Mouse (Mus musculus): ENCODE results near the gene Scnn1a.

Scnn1a gene

DNA sequence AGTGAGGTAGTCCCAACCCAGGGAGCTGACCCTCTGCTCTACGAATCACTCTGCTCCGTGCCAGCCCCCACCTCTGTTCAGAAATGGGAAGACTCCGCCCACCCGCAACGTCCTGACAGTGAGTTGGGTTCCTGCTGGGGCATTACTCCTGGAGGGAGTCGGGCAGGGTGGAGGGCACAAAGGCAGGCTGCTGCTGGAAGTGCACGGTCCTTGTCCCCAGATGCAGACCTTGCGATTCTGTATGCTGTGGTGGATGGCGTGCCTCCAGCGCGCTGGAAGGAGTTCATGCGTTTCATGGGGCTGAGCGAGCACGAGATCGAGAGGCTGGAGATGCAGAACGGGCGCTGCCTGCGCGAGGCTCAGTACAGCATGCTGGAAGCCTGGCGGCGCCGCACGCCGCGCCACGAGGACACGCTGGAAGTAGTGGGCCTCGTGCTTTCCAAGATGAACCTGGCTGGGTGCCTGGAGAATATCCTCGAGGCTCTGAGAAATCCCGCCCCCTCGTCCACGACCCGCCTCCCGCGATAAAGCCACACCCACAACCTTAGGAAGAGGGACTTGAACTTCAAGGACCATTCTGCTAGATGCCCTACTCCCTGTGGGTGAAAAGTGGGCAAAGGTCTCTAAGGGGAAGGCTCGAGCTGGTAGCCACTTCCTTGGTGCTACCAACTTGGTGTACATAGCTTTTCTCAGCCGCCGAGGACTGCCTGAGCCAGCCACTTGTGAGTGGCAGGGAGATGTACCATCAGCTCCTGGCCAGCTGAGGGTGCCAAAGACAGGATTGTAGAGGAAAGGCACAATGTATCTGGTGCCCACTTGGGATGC, 41.2 kb downstream of the Scnn1a start:
- in situ Hi-C loops (cut with MboI, MseI): no loop called here

DNA sequence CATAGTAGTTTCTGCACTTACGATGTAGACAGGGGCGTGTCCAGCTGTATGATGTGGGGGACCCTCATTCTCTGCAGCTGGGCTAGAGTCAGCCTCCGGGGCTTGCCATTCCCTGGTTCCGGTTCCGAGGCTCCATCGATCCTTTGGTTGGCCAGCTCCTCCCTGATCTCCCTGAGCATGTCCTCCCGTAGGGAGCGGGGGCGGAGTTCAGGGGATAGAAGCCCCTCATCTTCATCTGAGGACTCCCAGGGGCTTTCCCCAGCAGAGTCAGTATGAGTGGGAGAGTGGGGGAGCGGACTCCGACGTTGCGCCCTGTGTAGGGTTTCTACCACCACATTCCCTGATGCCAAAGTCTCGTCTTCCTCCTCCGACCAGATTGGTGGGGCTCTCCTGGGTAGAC, 42.6 kb downstream of the Scnn1a start:
- in situ Hi-C loops (cut with MboI, MseI): no loop called here

- in situ Hi-C loops (cut with MboI, MseI): no loop called here
Observed at GRCm38 (mm10) chr6:125363451-125364242, 43.2 kb downstream of the Scnn1a start.

- in situ Hi-C loops (cut with MboI, MseI): no loop called here
Observed at GRCm38 (mm10) chr6:125364448-125364847, 44.0 kb downstream of the Scnn1a start.

DNA sequence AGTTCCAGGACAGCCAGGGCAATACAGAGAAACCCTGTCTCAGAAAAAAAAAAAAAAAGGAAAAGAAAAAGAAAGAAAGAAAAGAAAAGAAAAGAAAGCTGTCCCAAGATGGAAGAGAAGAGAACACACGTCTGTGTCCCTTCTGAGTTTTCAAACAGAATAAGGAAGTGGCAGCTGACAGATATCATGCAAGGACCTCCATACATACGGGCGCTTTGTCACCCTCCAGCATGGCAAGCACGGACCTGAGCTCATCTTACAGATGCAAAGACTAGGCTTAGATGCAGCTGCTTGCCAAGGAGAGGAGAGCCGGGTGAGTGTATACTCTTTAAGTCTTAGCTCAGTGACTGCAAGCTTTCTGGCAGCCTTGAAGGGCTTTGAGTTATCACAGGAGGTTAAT, 45.1 kb downstream of the Scnn1a start:
- in situ Hi-C loops (cut with MboI, MseI): no loop called here

DNA sequence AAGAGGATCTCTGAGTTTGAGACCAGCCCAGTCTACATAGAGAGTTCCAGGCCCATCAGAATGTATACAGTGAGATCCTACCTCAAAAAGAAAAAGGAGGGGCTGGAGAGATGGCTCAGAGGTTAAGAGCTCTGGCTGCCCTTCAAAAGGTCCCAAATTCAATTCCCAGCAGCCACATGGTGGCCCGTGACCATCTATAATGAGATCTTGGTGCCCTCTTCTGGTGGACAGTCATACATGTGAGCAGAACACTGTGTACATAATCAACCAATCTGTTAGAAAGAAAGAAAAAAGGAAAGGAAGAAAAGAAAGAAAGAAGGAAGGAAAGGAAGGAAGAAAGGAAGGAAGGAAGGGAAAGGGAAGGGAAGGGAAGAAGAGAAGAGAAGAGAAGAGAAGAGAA, 45.7 kb downstream of the Scnn1a start:
- in situ Hi-C loops (cut with MboI, MseI): no loop called here

GRCm38 (mm10) chr6:125367758-125368371, 47.4 kb downstream of the Scnn1a start:
- in situ Hi-C loops (cut with MboI, MseI): no loop called here

GRCm38 (mm10) chr6:125377042-125377441, 56.6 kb downstream of the Scnn1a start:
- in situ Hi-C loops (cut with MboI, MseI): no loop called here

GRCm38 (mm10) chr6:125377582-125378451, 57.4 kb downstream of the Scnn1a start:
- in situ Hi-C loops (cut with MboI, MseI): no loop called here

GRCm38 (mm10) chr6:125378621-125379020, 58.2 kb downstream of the Scnn1a start:
- in situ Hi-C loops (cut with MboI, MseI): no loop called here

- in situ Hi-C loops (cut with MboI, MseI): no loop called here
Observed at GRCm38 (mm10) chr6:125379781-125380180, 59.3 kb downstream of the Scnn1a start.

DNA sequence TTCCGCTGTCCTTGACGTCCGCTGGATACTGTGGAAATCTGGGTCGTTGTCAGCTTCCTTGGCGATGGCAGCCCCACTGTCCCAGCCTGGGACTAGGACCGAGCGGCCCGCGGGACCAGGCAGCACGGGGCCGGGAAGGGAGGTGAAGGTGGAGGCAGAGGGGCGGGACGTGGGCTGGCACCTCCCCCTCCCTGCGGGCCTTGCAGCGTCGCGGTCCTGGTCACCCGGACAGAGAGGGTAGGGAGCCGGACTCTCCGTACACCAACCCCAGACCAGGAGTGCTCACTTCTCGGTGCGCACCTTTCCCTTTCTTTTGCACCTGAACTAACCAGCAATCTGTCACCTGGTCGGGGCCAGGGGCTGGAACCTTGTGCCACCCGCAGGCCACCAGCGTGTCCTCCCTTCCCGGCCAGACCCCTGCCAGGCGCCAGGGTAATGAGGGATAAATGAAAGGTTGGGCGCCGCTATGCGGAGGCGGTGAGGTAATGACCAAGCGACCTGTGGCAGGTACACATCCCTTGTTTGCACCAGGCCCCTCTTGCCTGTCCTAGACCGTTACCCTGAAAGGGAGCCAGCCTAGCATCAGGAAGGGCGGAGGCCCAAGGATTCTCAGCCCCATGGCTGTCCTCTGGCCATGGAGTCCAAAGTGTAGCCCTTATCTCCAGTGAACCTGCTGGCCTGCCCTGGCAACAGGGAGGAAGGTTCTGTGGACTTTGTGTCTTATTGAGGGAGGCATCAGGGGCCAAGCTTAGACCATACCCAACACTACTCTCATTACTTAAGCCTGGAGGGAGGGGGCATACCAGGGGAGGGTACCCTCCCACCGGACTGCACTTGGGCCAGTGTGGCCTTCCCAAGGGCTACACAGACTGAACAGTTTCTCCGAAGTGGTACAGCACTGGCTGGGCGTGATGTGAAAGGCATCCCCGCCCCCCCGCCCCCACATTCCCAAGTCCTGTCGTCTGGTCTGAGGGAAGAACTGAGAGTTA, 60.2 kb downstream of the Scnn1a start, which contains the start of gene Plekhg6:
Gene Plekhg6, minus strand, starts transcription at position 422 of the 989 bp plus-strand sequence.
- in situ Hi-C loops (cut with MboI, MseI): no loop called here

DNA sequence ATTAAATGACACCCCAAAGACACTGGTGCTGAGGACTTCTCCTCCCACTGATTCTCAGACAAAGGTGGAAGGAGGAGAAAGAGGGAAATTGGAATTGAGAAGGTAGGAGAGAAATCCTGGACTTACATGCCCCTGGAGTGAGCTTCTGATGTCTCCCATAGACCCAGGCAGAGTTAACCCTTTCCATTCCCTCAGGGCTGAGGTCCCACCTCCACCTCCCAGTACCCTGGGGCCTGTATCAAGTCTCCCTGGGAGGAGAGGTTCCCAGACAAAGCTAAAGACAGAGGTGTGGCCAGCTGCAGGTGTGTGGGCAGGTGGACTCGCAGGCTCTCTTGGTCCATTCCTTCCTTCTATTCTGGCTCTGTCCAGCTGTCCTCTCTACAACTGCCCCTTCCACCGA, 61.6 kb downstream of the Scnn1a start:
- in situ Hi-C loops (cut with MboI, MseI): no loop called here

DNA sequence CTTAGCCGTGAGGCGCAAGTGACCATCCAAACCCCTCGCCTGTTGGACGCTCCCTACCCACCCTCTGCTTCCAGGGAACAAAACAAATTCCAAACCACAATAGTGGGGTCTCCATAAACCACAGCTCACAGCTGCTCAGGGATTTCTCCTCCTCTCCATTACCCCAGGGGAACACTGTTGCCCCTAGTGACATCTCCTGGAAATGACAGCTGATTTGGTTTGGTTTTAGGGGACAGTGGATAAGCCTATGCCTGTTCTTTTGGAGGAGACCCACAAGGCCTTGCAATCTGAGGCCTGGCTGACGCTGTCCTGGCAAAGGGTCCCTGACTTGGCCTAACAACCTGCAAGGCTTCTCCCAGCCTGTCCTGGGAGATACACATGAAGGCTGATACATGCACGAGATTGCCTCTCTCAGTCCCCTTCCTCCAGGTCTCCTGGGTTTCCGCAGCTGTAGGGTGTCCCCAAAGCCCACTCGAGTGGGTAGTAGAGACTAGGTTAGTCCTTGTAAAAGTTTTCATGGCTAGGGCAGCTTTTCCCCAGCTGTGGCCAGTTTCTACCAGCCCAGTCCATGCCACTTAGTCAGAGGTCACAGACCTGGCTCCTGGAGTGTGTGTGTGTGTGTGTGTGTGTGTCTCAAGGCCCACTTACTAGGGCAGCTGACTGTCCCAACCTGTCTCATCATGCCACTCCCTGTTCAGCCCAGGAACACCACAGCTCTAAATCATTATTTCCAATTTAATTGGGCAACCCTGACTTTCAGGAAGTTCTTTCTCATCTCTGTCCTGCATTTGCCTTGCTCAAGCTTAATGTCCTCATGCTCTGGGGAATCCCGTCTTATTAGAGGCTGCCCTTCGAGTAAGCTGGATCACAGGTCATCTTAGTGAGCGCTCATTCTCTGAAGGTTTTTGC, 64.9 kb downstream of the Scnn1a start:
- in situ Hi-C loops (cut with MboI, MseI): no loop called here

GRCm38 (mm10) chr6:125386080-125386479, 65.6 kb downstream of the Scnn1a start:
- in situ Hi-C loops (cut with MboI, MseI): no loop called here

GRCm38 (mm10) chr6:125389853-125390252, 69.4 kb downstream of the Scnn1a start:
- in situ Hi-C loops (cut with MboI, MseI): no loop called here
